Mouse (Mus musculus) cerebellum, adult 2 months (tissue): ENCODE measurements around the gene Mfap1a.
"Not testable (repeated sequence)": the region's sequence is repeated elsewhere in the genome, so short reads cannot be mapped to it uniquely, and the experiment has no call there.

Experiments
- CTCF ChIP-seq: fragments of 200-500 bp; IDR thresholded peaks from 2 replicates; pipeline ENCODE4 v1.5.1; 2011; ENCODE audit warnings: low read depth, mild to moderate bottlenecking, control low read depth, low read length, moderate library complexity, borderline replicate concordance; ENCODE audit not compliant: insufficient read depth
- POLR2A ChIP-seq: fragments of 200-500 bp; IDR thresholded peaks from 2 replicates; pipeline ENCODE4 v1.6.1; 2011; ENCODE audit warnings: low read length, control low read depth, borderline replicate concordance; ENCODE audit not compliant: insufficient read depth

DNA sequence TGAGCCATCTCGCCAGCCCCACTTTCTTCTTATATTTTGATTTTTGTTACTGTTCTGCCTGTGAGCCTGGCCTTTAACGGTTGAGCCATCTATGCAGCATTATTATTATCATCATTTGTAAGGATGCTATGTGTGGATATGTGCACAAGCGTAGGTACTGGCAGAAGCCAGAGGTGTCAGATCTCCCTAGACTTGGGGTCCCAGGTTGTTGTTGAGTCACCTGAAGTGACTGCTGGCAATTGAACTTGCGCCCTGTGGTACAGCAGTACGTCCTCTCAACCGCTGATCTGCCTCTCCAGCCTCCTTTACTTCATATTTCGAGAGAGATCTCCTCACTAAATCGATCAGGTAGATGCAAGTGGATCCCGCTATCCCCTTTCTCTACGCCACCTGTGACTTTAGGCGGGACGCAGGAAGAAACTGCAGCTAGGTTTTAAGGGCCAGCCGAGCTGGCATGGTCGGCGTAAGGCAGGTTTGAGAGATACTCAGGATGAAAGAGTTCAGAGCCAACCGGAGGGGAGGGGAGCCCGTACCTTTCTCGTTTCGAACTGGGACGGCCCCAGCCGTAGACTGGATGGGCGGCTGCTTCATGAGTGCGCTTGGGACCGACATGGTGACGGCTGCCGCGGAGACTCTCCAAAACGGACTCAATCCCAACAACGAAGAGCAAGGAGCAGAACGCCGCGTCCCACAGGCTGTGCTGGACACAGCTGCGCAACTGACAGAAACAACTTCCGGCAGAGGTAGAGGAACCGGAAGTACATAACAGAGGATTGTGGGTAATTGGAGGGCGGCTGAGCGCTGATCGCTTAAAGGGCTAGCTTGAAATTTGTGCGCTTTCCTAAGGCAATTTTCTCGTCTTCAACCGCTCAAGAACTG, 32.9 kb downstream of the Mfap1a start, which contains the start of gene Mfap1b:
- not testable (repeated sequence) for TF ChIP-seq CTCF
- peak; percentile 94 for TF ChIP-seq POLR2A
